Comparison of ENCODE assay signal across 12 mouse cellular contexts in genomic region chr12:81057619-81058018, GRCm38 (mm10).
"Had no signal": no experiment of that assay in that cellular context is flagged by ENCODE, and none has a peak within 500 bp of the region (broad histone marks: within the 10 kb centered on the region; RNA-seq: fewer than 3 reads in every experiment).

No protein-coding gene starts in this region.

- H3K4me1 ChIP-seq: stomach, embryonic 15.5 days had no signal

- H3K9ac ChIP-seq: lung, embryonic 14.5 days; midbrain, embryonic 13.5 days; midbrain, embryonic 15.5 days; neural tube, embryonic 12.5 days; stomach, embryonic 15.5 days had no signal

- H3K27me3 ChIP-seq: midbrain, embryonic 13.5 days; midbrain, embryonic 15.5 days; neural tube, embryonic 12.5 days; stomach, embryonic 15.5 days had no signal

- H3K4me3 ChIP-seq: midbrain, embryonic 10.5 days; midbrain, embryonic 13.5 days; midbrain, embryonic 15.5 days; neural tube, embryonic 12.5 days; stomach, embryonic 15.5 days had no signal

- H3K27ac ChIP-seq: midbrain, embryonic 10.5 days; midbrain, embryonic 13.5 days; midbrain, embryonic 15.5 days; neural tube, embryonic 12.5 days; stomach, embryonic 15.5 days; stomach, postnatal 0 days had no signal

- H3K36me3 ChIP-seq: midbrain, embryonic 10.5 days; midbrain, embryonic 13.5 days; midbrain, embryonic 15.5 days; neural tube, embryonic 12.5 days; stomach, embryonic 15.5 days had no signal

- ATAC-seq: midbrain, embryonic 13.5 days; midbrain, embryonic 15.5 days had no signal

- H3K9me3 ChIP-seq: midbrain, embryonic 10.5 days; midbrain, embryonic 13.5 days; midbrain, embryonic 15.5 days; neural tube, embryonic 12.5 days; stomach, embryonic 15.5 days had no signal

- H3K4me2 ChIP-seq: lung, embryonic 14.5 days; midbrain, embryonic 13.5 days; midbrain, embryonic 15.5 days; neural tube, embryonic 12.5 days; stomach, embryonic 15.5 days had no signal

- DNase-seq: lung, adult 18-20 months; lung, postnatal 10 days; lung, postnatal 4 days; right cerebral cortex, postnatal 14 days; thymus, postnatal 4 days had no signal
